Mouse (Mus musculus) heart, adult 2 months (tissue): Measurements from ENCODE around the gene Ctdnep1.

Source experiments
- CTCF ChIP-seq: fragments of 200-600 bp; IDR thresholded peaks from 2 replicates; pipeline ENCODE4 v1.8.1; 2022; ENCODE audit warnings: antibody characterized with exemption, mild to moderate bottlenecking, moderate library complexity
- POLR2A ChIP-seq: fragments of 200-500 bp; IDR thresholded peaks from 2 replicates; pipeline ENCODE4 v1.6.1; 2011; ENCODE audit warnings: mild to moderate bottlenecking, low read depth, low read length, control low read depth; ENCODE audit not compliant: insufficient read depth

- no peak for TF ChIP-seq POLR2A
- TF ChIP-seq CTCF, result no peak
These were observed 9.0 kb downstream of the Ctdnep1 start for GRCm38 (mm10) chr11:69989949-69990348.
